Mouse (Mus musculus) adrenal gland, postnatal 14 days (tissue): ENCODE results near the gene Atad1. TPM values are rescaled to one million over a fixed set of nuclear protein-coding genes. Genes with fewer than 3 reads are reported as not detected.

Source experiments
- total RNA-seq: library from RNA; stranded (reverse); gene quantifications from 2 replicates; pipeline ENCODE4 v1.2.3, GENCODE M21; 2021

The Atad1 gene
- total RNA-seq, 1 experiment from 2014 or later, result 65.0 TPM

Other genes starting within 250 kb of the Atad1 start
- 27.7 and 36.4 TPM in 2 replicates for gene Papss2, start 144.0 kb downstream of the Atad1 start, total RNA-seq
- 72.1 and 74.9 TPM in 2 replicates for gene Pten, start 17.7 kb upstream of the Atad1 start, total RNA-seq